Mouse (Mus musculus) stomach, postnatal 0 days (tissue): ENCODE measurements at regions not wholly inside any gene's neighbourhood (a gene's known extent, or its start where the extent isn't known, plus 50 kb on each side); places are given as distances from the start of the nearest gene placed in this dataset.

ENCODE experiments used
- CTCF ChIP-seq: IDR thresholded peaks from 2 replicates; pipeline ENCODE4 v1.5.1; 2016; ENCODE audit warnings: antibody characterized with exemption, low read depth, mild to moderate bottlenecking, moderate library complexity
- EP300 ChIP-seq: optimal IDR thresholded peaks from 2 replicates; pipeline ENCODE3; 2016; ENCODE audit warnings: antibody characterized with exemption

DNA sequence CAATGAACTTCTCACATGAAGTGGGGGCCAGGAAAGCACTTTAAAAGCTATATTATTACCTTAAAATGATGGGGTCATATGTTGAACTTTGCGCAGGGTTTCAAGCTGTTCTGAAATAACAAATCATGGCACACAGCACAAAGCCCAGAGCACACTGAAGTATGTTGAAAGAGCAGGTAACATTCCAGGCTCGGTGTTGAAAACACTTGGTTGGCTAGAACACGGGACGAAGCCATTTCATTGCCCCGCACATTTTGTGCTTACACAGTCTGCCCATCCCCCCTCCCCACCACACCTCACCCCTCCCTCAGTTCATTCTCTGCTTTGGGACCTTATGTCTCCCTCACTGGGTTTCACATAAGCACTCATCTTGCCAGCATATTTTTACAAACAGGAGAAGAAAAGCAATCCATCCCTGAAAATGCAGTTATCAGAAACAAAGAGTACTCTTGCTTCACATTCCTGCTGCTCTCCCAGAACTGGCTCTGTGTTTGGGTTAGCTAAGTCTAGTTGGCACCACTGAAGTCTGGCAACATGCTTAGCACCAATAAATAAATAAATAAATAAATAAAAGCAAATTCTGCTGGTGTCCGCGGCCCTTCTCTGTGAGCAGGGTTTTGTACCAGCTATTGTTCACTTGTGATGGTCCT is 284.7 kb downstream of the Wdr11 start:
- TF ChIP-seq CTCF (no peak), EP300 (no peak)
